Mouse (Mus musculus): ENCODE data around the gene Gsdme. TPM values are rescaled to one million over a fixed set of nuclear protein-coding genes. Genes with fewer than 3 reads are reported as not detected.
A peak's percentile ranks its signal among the peaks of the same experiment; 100 is the strongest.

Gene Gsdme
- polyA plus RNA-seq, 1 experiment from 2014 or later: 2.7 TPM

- ChIA-PET POLR2A (no interaction called here), CTCF (interaction anchor here (0.8 kb wide), 1 partner anchor 10 kb away, joined by 3 read pairs; no protein-coding TSS in a partner anchor)
- in situ Hi-C loops (cut with MboI; ENCODE audit: low pct_unique_long_range_greater_than_20kb): no loop called here
- no peak for ATAC-seq
- no peak for TF ChIP-seq CTCF (IDR thresholded peaks at IDR 0.05)
- no peak for DNase-seq (ENCODE audit: low read depth, low spot score)
- no peaks in the 10 kb centered on the region for H3K27me3 ChIP-seq
Measured at GRCm38 (mm10) chr6:50247791-50248190, 15.9 kb downstream of the Gsdme start.

DNA sequence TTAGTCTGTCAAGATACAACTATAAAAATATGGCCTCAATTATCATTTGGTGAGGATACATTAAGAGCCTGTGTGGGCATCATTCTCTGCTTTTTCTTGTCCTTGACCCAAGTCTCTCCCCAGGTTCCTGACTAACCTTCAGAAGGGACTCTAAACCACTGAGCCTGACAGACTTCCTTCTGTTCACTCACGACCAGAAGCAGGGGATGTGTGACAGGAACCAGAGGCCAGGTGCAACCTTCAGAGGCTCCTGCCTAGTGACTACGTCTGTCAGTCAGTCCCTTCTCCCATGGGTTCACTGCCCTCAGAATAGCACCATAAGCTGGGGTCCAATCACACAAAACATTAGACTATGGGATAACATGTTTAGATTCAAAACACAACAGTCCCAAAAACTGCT is 16.3 kb downstream of the Gsdme start:
- TF ChIP-seq CTCF (IDR thresholded peaks at IDR 0.05): no peak
- CTCF ChIA-PET: no interaction called here
- ATAC-seq (no peak), DNase-seq (ENCODE audit: low read depth, low spot score) (no peak)
- no peaks in the 10 kb centered on the region for H3K27me3 ChIP-seq
- POLR2A ChIA-PET: no interaction called here
- in situ Hi-C loops (cut with MboI; ENCODE audit: low pct_unique_long_range_greater_than_20kb): no loop called here

- CTCF ChIA-PET: interaction anchor here (1.0 to 2.7 kb wide), 3 partner anchors 9 to 39 kb away, joined by 3 to 7 read pairs (median 4); no protein-coding TSS in a partner anchor
- no peak for TF ChIP-seq CTCF (IDR thresholded peaks at IDR 0.05)
Measured at GRCm38 (mm10) chr6:50244967-50245366, 18.7 kb downstream of the Gsdme start.

GRCm38 (mm10) chr6:50244126-50244525 is 19.5 kb downstream of the Gsdme start:
- DNase-seq (ENCODE audit: low read depth, low spot score) (no peak), ATAC-seq (no peak)
- in situ Hi-C loops (cut with MboI; ENCODE audit: low pct_unique_long_range_greater_than_20kb): no loop called here
- H3K27me3 ChIP-seq: no peaks in the 10 kb centered on the region
- ChIA-PET CTCF (interaction anchor here (1.0 to 2.7 kb wide), 3 partner anchors 10 to 38 kb away, joined by 3 to 7 read pairs (median 4); no protein-coding TSS in a partner anchor), POLR2A (no interaction called here)
- no peak for TF ChIP-seq CTCF (IDR thresholded peaks at IDR 0.05)

More at GRCm38 (mm10) chr6:50244967-50245366, 18.7 kb downstream of the Gsdme start:
- ATAC-seq (no peak), DNase-seq (ENCODE audit: low read depth, low spot score) (no peak)
- POLR2A ChIA-PET: no interaction called here
- H3K27me3 ChIP-seq: no peaks in the 10 kb centered on the region
- in situ Hi-C loops (cut with MboI; ENCODE audit: low pct_unique_long_range_greater_than_20kb): no loop called here

DNA sequence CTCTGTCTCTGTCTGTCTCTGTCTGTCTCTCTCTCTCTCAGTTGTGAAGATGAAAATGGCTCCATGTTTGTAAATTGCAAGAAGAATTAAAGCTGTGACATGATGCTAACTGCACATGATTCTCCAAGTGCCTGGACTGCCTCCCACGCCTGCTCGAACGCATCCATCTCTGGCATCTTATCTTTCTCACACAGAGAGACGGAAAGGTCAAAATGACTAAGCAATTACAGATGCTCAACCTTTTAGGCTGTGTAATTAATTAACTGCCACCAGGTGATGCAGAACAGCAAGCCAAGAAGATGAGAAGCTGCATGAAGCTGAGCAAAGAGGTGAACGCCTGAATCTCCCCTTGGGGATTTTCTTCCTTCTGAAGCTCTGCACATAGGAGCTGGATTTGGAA is 23.2 kb downstream of the Gsdme start:
- in situ Hi-C loops (cut with MboI; ENCODE audit: low pct_unique_long_range_greater_than_20kb): no loop called here
- TF ChIP-seq CTCF (IDR thresholded peaks at IDR 0.05): no peak

DNA sequence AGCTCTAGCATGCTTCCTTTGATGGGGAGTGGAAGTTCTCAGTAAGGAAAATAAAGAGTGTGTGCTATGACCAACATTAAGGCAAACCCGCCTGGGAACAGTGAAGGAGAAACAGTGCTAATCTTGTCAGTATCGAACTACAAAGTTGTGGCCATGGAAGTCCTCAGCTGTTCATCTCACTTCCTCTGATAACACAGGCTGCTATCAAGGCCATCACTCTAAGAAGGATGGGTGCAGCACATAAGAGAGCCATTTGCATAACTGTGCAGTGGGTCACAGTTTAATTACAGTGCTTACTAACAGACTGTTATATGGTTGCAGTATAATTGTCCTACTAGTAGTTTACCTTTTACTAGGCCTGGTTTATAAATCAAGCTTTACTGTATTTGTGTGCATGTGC is 23.8 kb downstream of the Gsdme start:
- in situ Hi-C loops (cut with MboI; ENCODE audit: low pct_unique_long_range_greater_than_20kb): no loop called here
- no peak for ATAC-seq
- H3K27me3 ChIP-seq: no peaks in the 10 kb centered on the region
- CTCF ChIA-PET: interaction anchor here (0.7 kb wide), 1 partner anchor 16 kb away, joined by 3 read pairs; no protein-coding TSS in a partner anchor
- no peak for TF ChIP-seq CTCF (IDR thresholded peaks at IDR 0.05)
- DNase-seq (ENCODE audit: low read depth, low spot score): no peak
- POLR2A ChIA-PET: interaction anchor here (0.6 kb wide), 2 partner anchors 19 to 483 kb away, joined by 3 read pairs; no protein-coding TSS in a partner anchor

More for the DNA sequence above, 23.2 kb downstream of the Gsdme start:
- DNase-seq (ENCODE audit: low read depth, low spot score) (no peak), ATAC-seq (no peak)
- CTCF ChIA-PET: no interaction called here
- no peaks in the 10 kb centered on the region for H3K27me3 ChIP-seq
- POLR2A ChIA-PET: no interaction called here

- ChIA-PET POLR2A (no interaction called here), CTCF (interaction anchor here (0.8 kb wide), 1 partner anchor 10 kb away, joined by 3 read pairs; no protein-coding TSS in a partner anchor)
- in situ Hi-C loops (cut with MboI; ENCODE audit: low pct_unique_long_range_greater_than_20kb): no loop called here
Measured at GRCm38 (mm10) chr6:50237963-50238362, 25.7 kb downstream of the Gsdme start.

DNA sequence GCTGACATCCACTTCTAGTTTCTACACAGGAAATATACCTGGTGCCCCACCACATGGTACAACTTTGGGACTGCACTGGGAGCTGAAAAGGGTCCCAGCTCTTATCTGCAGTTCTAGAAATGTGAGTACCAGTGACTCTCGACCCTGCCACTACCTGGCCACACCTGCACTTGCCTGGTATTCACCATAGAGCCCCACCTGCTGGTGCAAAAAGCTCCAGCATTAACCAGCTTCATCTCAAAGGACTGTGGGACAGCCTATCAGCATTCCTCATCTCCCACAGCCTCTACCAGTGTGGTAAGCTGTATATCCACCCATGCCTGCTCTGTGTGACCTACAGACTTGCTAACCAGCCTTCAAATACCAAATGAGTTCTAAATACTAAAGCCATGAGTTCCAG is 30.7 kb downstream of the Gsdme start:
- no peaks in the 10 kb centered on the region for H3K27me3 ChIP-seq
- in situ Hi-C loops (cut with MboI; ENCODE audit: low pct_unique_long_range_greater_than_20kb): no loop called here
- TF ChIP-seq CTCF (IDR thresholded peaks at IDR 0.05): no peak
- ChIA-PET CTCF (interaction anchor here (1.0 kb wide), 1 partner anchor 21 kb away, joined by 4 read pairs; no protein-coding TSS in a partner anchor), POLR2A (no interaction called here)
- ATAC-seq: no peak
- no peak for DNase-seq (ENCODE audit: low read depth, low spot score)

More at GRCm38 (mm10) chr6:50237963-50238362, 25.7 kb downstream of the Gsdme start:
- TF ChIP-seq CTCF (IDR thresholded peaks at IDR 0.05): no peak
- H3K27me3 ChIP-seq: no peaks in the 10 kb centered on the region
- no peak for DNase-seq (ENCODE audit: low read depth, low spot score)
- ATAC-seq: no peak

DNA sequence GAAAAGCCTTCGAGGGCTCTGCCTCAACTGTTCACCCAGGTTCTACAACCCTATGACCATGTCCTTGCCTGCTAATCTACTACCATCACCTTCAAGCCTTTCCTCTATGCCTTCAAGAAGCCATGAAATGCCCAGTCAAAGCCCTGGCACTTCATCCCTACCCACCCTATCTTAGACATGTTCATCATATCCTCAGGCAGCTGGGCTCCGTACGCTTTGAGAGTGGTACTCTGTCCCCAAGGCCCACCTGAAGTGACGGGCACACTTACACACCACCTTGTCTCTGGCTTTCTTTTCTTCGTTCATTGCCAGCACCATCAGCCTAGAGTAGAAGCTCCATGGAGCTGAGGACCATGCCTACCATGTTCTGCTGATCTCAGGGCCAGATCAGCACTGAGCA is 32.4 kb downstream of the Gsdme start:
- TF ChIP-seq CTCF (IDR thresholded peaks at IDR 0.05): no peak
- DNase-seq (ENCODE audit: low read depth, low spot score) (no peak), ATAC-seq (no peak)
- in situ Hi-C loops (cut with MboI; ENCODE audit: low pct_unique_long_range_greater_than_20kb): no loop called here
- ChIA-PET CTCF (no interaction called here), POLR2A (no interaction called here)
- no peaks in the 10 kb centered on the region for H3K27me3 ChIP-seq

- DNase-seq (ENCODE audit: low read depth, low spot score) (no peak), ATAC-seq (no peak)
- ChIA-PET CTCF (no interaction called here), POLR2A (no interaction called here)
- no peaks in the 10 kb centered on the region for H3K27me3 ChIP-seq
- in situ Hi-C loops (cut with MboI; ENCODE audit: low pct_unique_long_range_greater_than_20kb): no loop called here
- no peak for TF ChIP-seq CTCF (IDR thresholded peaks at IDR 0.05)
Measured at GRCm38 (mm10) chr6:50228180-50228579, 35.5 kb downstream of the Gsdme start.

DNA sequence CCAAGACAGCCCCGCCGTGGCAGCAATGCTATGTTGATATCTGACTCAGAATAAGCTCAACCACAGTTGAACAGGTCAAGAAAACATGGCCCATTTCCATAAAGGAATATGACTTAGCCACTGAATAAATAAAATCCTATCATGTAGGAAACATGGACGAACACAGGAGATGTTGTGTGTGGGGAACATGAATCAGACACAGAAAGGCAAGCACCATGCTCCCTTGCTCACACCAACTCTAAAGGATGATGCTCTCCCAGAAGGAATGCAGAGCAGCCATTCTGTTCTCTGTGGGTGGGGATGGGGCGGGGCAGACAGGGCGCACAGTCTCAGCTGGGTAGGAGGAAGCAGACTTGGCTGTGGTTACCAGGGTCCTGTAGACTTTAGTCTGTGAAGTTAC is 38.4 kb downstream of the Gsdme start:
- peak; percentile 55 for ATAC-seq
- DNase-seq (ENCODE audit: low read depth, low spot score): no peak
- in situ Hi-C loops (cut with MboI; ENCODE audit: low pct_unique_long_range_greater_than_20kb): no loop called here
- POLR2A ChIA-PET: interaction anchor here (0.7 kb wide), 1 partner anchor 15 kb away, joined by 3 read pairs; no protein-coding TSS in a partner anchor
- CTCF ChIA-PET: no interaction called here
- TF ChIP-seq CTCF (IDR thresholded peaks at IDR 0.05): no peak
- H3K27me3 ChIP-seq: no peaks in the 10 kb centered on the region

DNA sequence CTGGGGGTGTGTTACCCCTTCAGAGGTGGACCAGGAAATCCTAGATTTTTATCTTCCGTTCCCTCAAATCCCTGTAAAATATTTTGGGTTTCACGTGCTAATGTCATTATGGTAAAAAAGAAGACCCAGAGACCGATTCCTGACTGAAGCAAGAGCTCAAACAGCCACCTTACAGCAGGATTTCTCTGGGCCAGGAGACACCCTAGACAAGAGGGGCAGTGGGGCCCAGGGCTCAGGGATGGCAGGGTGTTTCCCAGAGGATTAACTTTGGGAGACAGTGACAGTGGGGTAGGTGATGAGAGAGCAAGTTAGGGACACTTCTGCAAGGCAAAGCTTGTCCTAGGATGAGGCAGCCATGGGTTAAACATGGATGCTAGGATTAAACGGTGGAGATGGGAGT is 40.1 kb downstream of the Gsdme start:
- ATAC-seq: no peak
- H3K27me3 ChIP-seq: no peaks in the 10 kb centered on the region
- in situ Hi-C loops (cut with MboI; ENCODE audit: low pct_unique_long_range_greater_than_20kb): no loop called here
- POLR2A ChIA-PET: no interaction called here
- no peak for DNase-seq (ENCODE audit: low read depth, low spot score)
- CTCF ChIA-PET: interaction anchor here (1.2 to 1.7 kb wide), 2 partner anchors 9 to 18 kb away, joined by 3 to 5 read pairs; no protein-coding TSS in a partner anchor
- no peak for TF ChIP-seq CTCF (IDR thresholded peaks at IDR 0.05)

All from Patski (cell line).